ENCODE assay signal across 8 mouse cellular contexts in the genomic region with DNA sequence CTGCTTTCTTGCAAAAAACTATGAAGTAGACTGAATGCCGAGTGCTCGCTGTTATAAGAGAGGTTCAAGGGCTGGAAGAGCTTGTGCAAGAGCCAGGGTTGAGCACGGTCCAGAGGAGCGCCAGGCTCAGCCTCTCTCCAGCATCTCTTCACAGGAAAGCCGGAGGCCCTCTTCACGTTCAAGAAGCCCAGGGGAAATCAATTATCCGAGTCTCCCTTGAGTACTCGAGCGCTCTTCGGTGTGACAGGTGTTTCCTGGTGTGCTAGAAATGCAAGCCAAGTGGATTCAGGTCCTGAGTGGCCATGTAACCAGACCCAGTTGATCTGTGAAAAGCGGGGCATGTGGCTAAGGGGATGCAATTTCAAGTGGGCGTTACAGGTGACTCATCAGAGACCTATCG. TPM values are rescaled to one million over a fixed set of nuclear protein-coding genes. Genes with fewer than 3 reads are reported as not detected.
DNase-seq lines count a peak whose midpoint lies in the region; ATAC-seq and TF ChIP-seq lines count a peak whose summit lies in the region.

A gene (plus strand): TSS at position 295 of the 400 bp plus-strand sequence.

- TF ChIP-seq EP300 in stomach, postnatal 0 days (optimal IDR thresholded peaks at IDR 0.05): no peak

- no peaks in the 10 kb centered on the region for H3K27me3 ChIP-seq in forebrain, embryonic 14.5 days (replicated peaks; ENCODE audit: control insufficient read depth, insufficient read depth, low read length)
- H3K27me3 ChIP-seq in stomach, postnatal 0 days (ENCODE audit: control insufficient read depth, insufficient read depth, low read length): no peaks in the 10 kb centered on the region

- TF ChIP-seq CTCF in stomach, postnatal 0 days (IDR thresholded peaks at IDR 0.05; ENCODE audit: low read depth): no peak

- H3K4me3 ChIP-seq in forebrain, embryonic 14.5 days (ENCODE audit: low read depth, low read length): peak within 1 kb of the TSS; percentile 70
- peak within 1 kb of the TSS; percentile 85 for H3K4me3 ChIP-seq in stomach, postnatal 0 days (ENCODE audit: low read depth, low read length)

- no peak for DNase-seq in layer of hippocampus, adult 8-10 months (ENCODE audit: low spot score in 2 of 2)
- no peak for DNase-seq in layer of hippocampus, postnatal 25 days (ENCODE audit: extremely low spot score in 1 of 2, low spot score in 1 of 2)
- peak; percentile 23 for DNase-seq in adrenal gland, postnatal 10 days
- DNase-seq in forebrain, embryonic 14.5 days (ENCODE audit: low spot score): peak; percentile 8
- DNase-seq in kidney, adult 8-10 months: peak; percentile 7 to 11
- DNase-seq in lung, postnatal 25 days (ENCODE audit: low spot score): peak; percentile 21
- no peak for DNase-seq in stomach, postnatal 0 days (ENCODE audit: low spot score)
- DNase-seq in right cerebral cortex, postnatal 36 days (ENCODE audit: low spot score in 2 of 2): no peak

- ATAC-seq in forebrain, embryonic 14.5 days: no peak; the same call in none of the 2 replicates
- 0 out of 2 replicates have a peak, but pooled peaks have one; percentile 6 for ATAC-seq in stomach, postnatal 0 days (ENCODE audit: low FRiP score, low TSS enrichment)

- peak within 1 kb of the TSS; percentile 75 for H3K9ac ChIP-seq in forebrain, embryonic 14.5 days (ENCODE audit: low read length)
- peak within 1 kb of the TSS; percentile 57 for H3K9ac ChIP-seq in stomach, postnatal 0 days (ENCODE audit: low read length)

- WGBS in forebrain, embryonic 14.5 days: 25% methylated on average over 13 of the region's 13 CpGs
- WGBS in stomach, postnatal 0 days: 28% methylated on average over 13 of the region's 13 CpGs

- H3K27ac ChIP-seq in forebrain, embryonic 14.5 days (ENCODE audit: low read depth, low read length): peak within 1 kb of the TSS; percentile 31; the same call in 1 of the 2 replicates
- peak within 1 kb of the TSS; percentile 65 for H3K27ac ChIP-seq in stomach, postnatal 0 days (replicated peaks)

- peak within 1 kb of the TSS; percentile 64 for H3K4me2 ChIP-seq in forebrain, embryonic 14.5 days (ENCODE audit: low read length)
- H3K4me2 ChIP-seq in stomach, postnatal 0 days (replicated peaks; ENCODE audit: low read depth): peak within 1 kb of the TSS; percentile 74

- H3K36me3 ChIP-seq in forebrain, embryonic 14.5 days (ENCODE audit: control insufficient read depth, insufficient read depth, low read length): peaks cover under 1% of the 10 kb centered on the region; the same call in 1 of the 2 replicates
- no peaks in the 10 kb centered on the region for H3K36me3 ChIP-seq in stomach, postnatal 0 days (ENCODE audit: control insufficient read depth, insufficient read depth, low read length)

- peaks cover 4% of the 10 kb centered on the region for H3K4me1 ChIP-seq in forebrain, embryonic 14.5 days (ENCODE audit: control insufficient read depth, insufficient read depth, low read length)
- 0 out of 2 replicates have a peak, but pooled peaks cover 3% of the 10 kb centered on the region for H3K4me1 ChIP-seq in stomach, postnatal 0 days (replicated peaks; ENCODE audit: control insufficient read depth, insufficient read depth)

- H3K9me3 ChIP-seq in forebrain, embryonic 14.5 days (replicated peaks; ENCODE audit: control insufficient read depth, low read length): no peaks in the 10 kb centered on the region
- H3K9me3 ChIP-seq in stomach, postnatal 0 days (ENCODE audit: control insufficient read depth, low read length): no peaks in the 10 kb centered on the region

RNA-seq across cellular contexts. Expression of the gene that starts here (rescaled TPM):
- 10 to 100 TPM; 10.2 to 13.5 (median 11.6) TPM for total RNA-seq in layer of hippocampus, adult 8-10 months (2022)
- total RNA-seq in layer of hippocampus, postnatal 25 days (2021): 10 to 100 TPM in 1 of 2 experiments, 1 to 10 TPM in 1; 5.5 to 11.2 TPM
- 1 to 10 TPM; 1.8 to 2.6 TPM for total RNA-seq in adrenal gland, postnatal 10 days (2021)
- 6.1 and 8.7 TPM in 2 replicates for polyA plus RNA-seq in forebrain, embryonic 14.5 days (2014; fragmentation: Nextera tagmentation; extraction: Ambion mirVana)
- 1.7 and 1.8 TPM in 2 replicates for polyA plus RNA-seq in stomach, postnatal 0 days (2015; fragmentation: Nextera tagmentation; extraction: Ambion mirVana)

Comparison
In these comparisons a context has a peak if more than half of its experiments do, and no peak if none do; other contexts are left out.
1. DNase-seq: peak in adrenal gland, postnatal 10 days (single experiment), forebrain, embryonic 14.5 days (single experiment), kidney, adult 8-10 months (2 of 2) and lung, postnatal 25 days (single experiment); none in layer of hippocampus, adult 8-10 months (0 of 2), layer of hippocampus, postnatal 25 days (0 of 2), stomach, postnatal 0 days (single experiment) and right cerebral cortex, postnatal 36 days (0 of 2).